Mouse (Mus musculus): ENCODE results near the gene 4930480E11Rik. TPM values are rescaled to one million over a fixed set of nuclear protein-coding genes. Genes with fewer than 3 reads are reported as not detected.
"Not testable (repeated sequence)": the region's sequence is repeated elsewhere in the genome, so short reads cannot be mapped to it uniquely, and the experiment has no call there.

The 4930480E11Rik gene
- polyA plus RNA-seq (2014; fragmentation: Nextera tagmentation; extraction: Ambion mirVana), result not detected in 2 replicates

GRCm38 (mm10) chrX:78369343-78369742 lies at the start of gene 4930480E11Rik:
Gene 4930480E11Rik, plus strand, starts transcription at chrX:78369643.
- Histone ChIP-seq H3K4me3 (ENCODE audit: low read depth, low read length) (no peak within 1 kb of the TSS), H3K9ac (ENCODE audit: low read length) (no peak within 1 kb of the TSS), H3K9me3 (replicated peaks; ENCODE audit: control insufficient read depth, low read length) (no peaks in the 10 kb centered on the region), H3K27me3 (replicated peaks; ENCODE audit: control insufficient read depth, insufficient read depth, low read length) (no peaks in the 10 kb centered on the region), H3K4me1 (ENCODE audit: control insufficient read depth, insufficient read depth, low read length) (no peaks in the 10 kb centered on the region), H3K27ac (ENCODE audit: low read depth, low read length) (no peak within 1 kb of the TSS), H3K4me2 (ENCODE audit: low read length) (no peak within 1 kb of the TSS), H3K36me3 (ENCODE audit: control insufficient read depth, insufficient read depth, low read length) (no peaks in the 10 kb centered on the region)
- ATAC-seq (no peak), DNase-seq (ENCODE audit: low spot score) (no peak)
- 60% methylated on average over 1 of the region's 1 CpGs for WGBS

GRCm38 (mm10) chrX:78403346-78403745 lies 33.9 kb downstream of the 4930480E11Rik start:
- not testable (repeated sequence) for H3K9me3 ChIP-seq (replicated peaks; ENCODE audit: control insufficient read depth, low read length); H3K27ac ChIP-seq (ENCODE audit: low read depth, low read length); DNase-seq (ENCODE audit: low spot score); H3K9ac ChIP-seq (ENCODE audit: low read length); H3K4me1 ChIP-seq (ENCODE audit: control insufficient read depth, insufficient read depth, low read length); H3K4me3 ChIP-seq (ENCODE audit: low read depth, low read length); H3K27me3 ChIP-seq (replicated peaks; ENCODE audit: control insufficient read depth, insufficient read depth, low read length); H3K36me3 ChIP-seq (ENCODE audit: control insufficient read depth, insufficient read depth, low read length); H3K4me2 ChIP-seq (ENCODE audit: low read length); ATAC-seq
- 63% methylated on average over 2 of the region's 2 CpGs for WGBS

Other genes starting within 250 kb of the 4930480E11Rik start
- not detected in 2 replicates for gene Gm5938, start 244.2 kb upstream of the 4930480E11Rik start, polyA plus RNA-seq (2014; fragmentation: Nextera tagmentation; extraction: Ambion mirVana)
- gene Obp1b, start 182.9 kb upstream of the 4930480E11Rik start, polyA plus RNA-seq (2014; fragmentation: Nextera tagmentation; extraction: Ambion mirVana), result not detected in 2 replicates
- not detected in 2 replicates for gene Gm14743, start 123.7 kb upstream of the 4930480E11Rik start, polyA plus RNA-seq (2014; fragmentation: Nextera tagmentation; extraction: Ambion mirVana)
- 6.0 and 6.5 TPM in 2 replicates for gene Prrg1, start 214.3 kb downstream of the 4930480E11Rik start, polyA plus RNA-seq (2014; fragmentation: Nextera tagmentation; extraction: Ambion mirVana)